Mouse (Mus musculus): Measurements from ENCODE around the gene Pcsk4.

GRCm38 (mm10) chr10:80321670-80322581, 7.4 kb downstream of the Pcsk4 start:
- no peak for TF ChIP-seq POLR2A (IDR thresholded peaks at IDR 0.05; ENCODE audit: insufficient read depth, low read depth, low read length)
- no peak for TF ChIP-seq CTCF (IDR thresholded peaks at IDR 0.05)
- TF ChIP-seq EP300 (IDR thresholded peaks at IDR 0.05; ENCODE audit: insufficient read depth, low read depth, low read length), result no peak
